Mouse (Mus musculus): Measurements from ENCODE around the gene Rps15.
"Not testable (repeated sequence)": the region's sequence is repeated elsewhere in the genome, so short reads cannot be mapped to it uniquely, and the experiment has no call there.

The Rps15 gene

GRCm38 (mm10) chr10:80292251-80293146 lies at the start of gene Rps15:
Rps15 (plus strand) TSS chr10:80292453.
- DNase-seq (ENCODE audit: low read depth, low spot score): peak; percentile 97

GRCm38 (mm10) chr10:80242607-80243006 lies 49.6 kb upstream of the Rps15 start:
- no peak for DNase-seq (ENCODE audit: low read depth, low spot score)

DNA sequence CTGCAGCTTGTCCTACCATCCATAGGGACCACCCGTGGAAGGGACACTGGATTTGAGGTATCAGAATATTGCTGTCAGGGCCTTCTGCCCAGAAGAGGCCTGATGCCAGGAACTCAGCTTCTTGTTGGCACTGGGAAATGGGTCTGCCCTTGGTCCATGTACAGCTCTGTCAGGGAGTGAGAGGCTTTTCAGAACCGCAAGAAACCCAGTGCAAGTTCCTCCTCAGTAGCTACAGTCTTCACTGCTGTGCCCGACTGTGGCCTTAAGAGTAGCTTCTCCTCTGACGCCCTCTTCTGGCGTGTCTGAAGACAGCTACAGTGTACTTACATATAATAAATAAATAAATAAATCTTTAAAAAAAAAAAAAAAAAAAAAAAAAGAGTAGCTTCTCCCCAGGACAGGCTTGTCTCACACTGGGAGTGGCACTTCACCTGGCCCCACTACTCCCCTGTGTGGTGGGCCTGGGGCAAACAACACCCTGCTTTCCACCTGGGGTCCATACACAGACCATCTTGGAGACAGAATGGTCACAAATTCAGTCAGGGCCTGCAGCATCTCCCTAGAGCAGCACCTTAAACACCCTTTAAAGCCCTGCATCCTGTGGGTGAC lies 47.4 kb upstream of the Rps15 start:
- DNase-seq (ENCODE audit: low read depth, low spot score): peak; percentile 62

DNA sequence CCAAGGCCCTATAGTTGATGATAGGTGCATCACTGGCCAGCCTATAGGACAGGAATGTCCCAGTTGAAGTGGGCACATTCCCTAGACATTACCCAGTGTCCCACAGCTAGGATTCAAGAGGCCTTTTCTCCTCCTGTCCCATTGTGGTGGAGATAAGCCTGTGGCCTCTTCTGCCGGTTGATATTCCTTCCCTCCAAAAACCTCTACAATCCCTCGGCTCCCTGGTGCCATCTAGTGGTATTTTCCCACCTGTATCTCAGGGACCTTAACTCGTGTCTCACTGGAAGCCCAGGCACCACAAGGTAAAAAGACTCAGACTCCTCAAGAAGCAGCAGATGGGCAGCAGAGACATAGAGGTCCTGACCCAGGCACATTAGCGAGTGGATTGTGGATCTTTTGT lies 46.7 kb upstream of the Rps15 start:
- peak; percentile 88 for DNase-seq (ENCODE audit: low read depth, low spot score)

- peak; percentile 82 for DNase-seq (ENCODE audit: low read depth, low spot score)
Measured at GRCm38 (mm10) chr10:80247849-80248248, 44.4 kb upstream of the Rps15 start.

- not testable (repeated sequence) for DNase-seq (ENCODE audit: low read depth, low spot score)
Measured at GRCm38 (mm10) chr10:80248437-80248836, 43.8 kb upstream of the Rps15 start.

DNA sequence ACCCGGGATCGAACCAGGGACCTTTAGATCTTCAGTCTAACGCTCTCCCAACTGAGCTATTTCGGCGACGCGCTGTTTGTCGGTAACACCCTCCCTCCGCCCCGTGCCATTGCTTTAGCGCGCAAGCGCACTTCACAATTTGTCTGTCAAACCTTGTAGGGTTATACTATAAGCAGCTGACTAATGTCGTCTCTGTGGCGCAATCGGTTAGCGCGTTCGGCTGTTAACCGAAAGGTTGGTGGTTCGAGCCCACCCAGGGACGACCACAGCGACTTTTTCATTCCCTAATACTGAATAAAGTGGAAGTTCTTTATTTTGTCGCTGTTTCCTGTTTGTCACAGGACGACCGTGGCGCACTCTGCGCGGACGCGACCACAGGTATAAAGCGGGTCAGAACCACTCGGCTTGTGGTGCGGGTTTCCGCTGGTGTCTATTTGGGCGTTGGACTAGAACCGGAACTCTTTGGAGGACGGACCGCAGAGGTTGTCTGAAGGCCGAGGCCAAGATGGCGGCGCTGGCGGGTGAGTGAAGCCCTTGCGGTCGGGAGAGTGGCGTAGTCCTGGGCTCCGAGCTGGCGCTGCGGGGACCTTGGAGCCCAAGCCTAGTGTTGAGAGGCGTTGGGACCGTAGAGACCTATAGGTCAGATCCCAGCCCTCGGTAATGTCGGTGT lies 43.1 kb upstream of the Rps15 start, which contains the start of gene Ndufs7:
TSS of gene Ndufs7 (plus strand) at position 151 of the 670 bp plus-strand sequence.
- DNase-seq (ENCODE audit: low read depth, low spot score): peak; percentile 97

GRCm38 (mm10) chr10:80250059-80250458 lies 42.2 kb upstream of the Rps15 start:
- DNase-seq (ENCODE audit: low read depth, low spot score): no peak

GRCm38 (mm10) chr10:80250573-80250972 lies 41.7 kb upstream of the Rps15 start:
- DNase-seq (ENCODE audit: low read depth, low spot score): no peak

DNA sequence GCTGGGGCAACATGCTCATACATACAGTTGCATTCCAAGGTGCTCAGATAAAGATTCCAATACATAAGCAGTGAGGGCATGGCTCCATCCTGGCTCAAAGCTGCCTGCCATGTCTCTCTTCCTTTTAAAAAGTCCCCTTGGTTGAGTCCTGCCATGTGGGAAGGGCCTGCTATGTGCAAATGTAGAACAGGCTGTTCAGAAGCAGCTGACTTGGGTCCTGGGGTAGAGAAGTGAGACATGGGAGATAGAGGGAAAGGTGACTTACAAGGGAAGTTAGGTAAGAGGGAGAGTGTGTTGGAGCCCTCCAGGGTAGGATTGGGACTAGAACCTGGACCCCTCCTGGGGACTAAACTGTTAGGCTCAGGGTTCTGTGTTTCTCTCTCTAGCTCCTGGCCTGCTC lies 40.2 kb upstream of the Rps15 start:
- DNase-seq (ENCODE audit: low read depth, low spot score): no peak

- no peak for DNase-seq (ENCODE audit: low read depth, low spot score)
Measured at GRCm38 (mm10) chr10:80252493-80253274, 39.6 kb upstream of the Rps15 start.

DNA sequence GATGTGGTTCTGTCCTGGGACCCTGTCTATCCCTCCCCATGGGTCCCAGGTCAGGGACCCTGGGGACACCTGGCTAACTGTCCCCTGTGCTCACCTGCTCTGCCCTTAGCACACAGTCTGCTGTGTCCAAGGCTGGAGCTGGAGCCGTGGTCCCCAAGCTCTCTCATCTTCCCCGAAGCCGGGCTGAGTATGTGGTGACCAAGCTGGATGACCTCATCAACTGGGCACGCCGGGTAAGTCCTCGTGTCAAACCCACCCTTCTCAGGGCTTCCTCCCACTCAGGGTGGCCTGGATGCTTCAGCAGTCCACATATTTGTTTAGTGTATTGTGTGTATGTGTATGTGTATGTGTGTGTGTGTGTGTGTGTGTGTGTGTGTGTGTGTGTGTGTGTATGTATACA lies 38.7 kb upstream of the Rps15 start:
- no peak for DNase-seq (ENCODE audit: low read depth, low spot score)

GRCm38 (mm10) chr10:80254331-80255297 lies 37.6 kb upstream of the Rps15 start:
- DNase-seq (ENCODE audit: low read depth, low spot score): no peak

GRCm38 (mm10) chr10:80255881-80256535 lies 36.2 kb upstream of the Rps15 start:
- DNase-seq (ENCODE audit: low read depth, low spot score): no peak

DNA sequence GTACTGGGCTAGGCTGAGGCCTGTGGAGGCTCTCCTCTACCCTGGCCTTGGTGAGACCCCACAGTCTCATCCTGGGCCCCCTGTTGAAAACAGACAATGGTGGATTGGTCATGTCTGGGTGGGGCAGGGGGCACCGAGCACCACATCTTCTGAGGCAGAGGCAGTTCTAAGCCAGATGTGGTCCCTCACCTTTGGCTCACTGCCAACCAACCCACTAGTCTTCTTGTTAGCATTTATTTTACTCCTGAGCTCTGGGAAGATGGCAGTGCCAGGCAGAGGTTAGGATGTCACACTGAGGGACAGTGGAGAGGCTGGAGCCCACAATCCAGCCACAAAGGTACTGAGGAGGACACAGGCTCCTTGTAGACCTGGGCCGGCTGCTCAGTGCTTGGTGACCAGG lies 34.3 kb upstream of the Rps15 start:
- no peak for DNase-seq (ENCODE audit: low read depth, low spot score)

- DNase-seq (ENCODE audit: low read depth, low spot score): no peak
Measured at GRCm38 (mm10) chr10:80258752-80259462, 33.3 kb upstream of the Rps15 start.

- DNase-seq (ENCODE audit: low read depth, low spot score): no peak
Measured at GRCm38 (mm10) chr10:80259463-80259805, 32.8 kb upstream of the Rps15 start.

GRCm38 (mm10) chr10:80259861-80260641 lies 32.2 kb upstream of the Rps15 start:
- no peak for DNase-seq (ENCODE audit: low read depth, low spot score)
